Mouse (Mus musculus): Measurements from ENCODE around the gene Gm45062. TPM values are rescaled to one million over a fixed set of nuclear protein-coding genes. Genes with fewer than 3 reads are reported as not detected.

Gene Gm45062
- total RNA-seq, 1 experiment, result 1.5 TPM

GRCm38 (mm10) chr6:8373051-8373450 is 113.8 kb downstream of the Gm45062 start:
- Histone ChIP-seq H3K4me1 (ENCODE audit: control insufficient read depth in 2 of 2, insufficient read depth in 2 of 2, low read length in 2 of 2, poor library complexity in 1 of 2) (no peaks in the 10 kb centered on the region), H3K9me3 (ENCODE audit: control insufficient read depth, insufficient read depth, low read depth, low read length) (no peaks in the 10 kb centered on the region), H3K27ac (ENCODE audit: insufficient read depth, low read depth, low read length, poor library complexity, severe bottlenecking) (no peak overlapping the region), H3K9ac (ENCODE audit: insufficient read depth, low read depth, low read length, poor library complexity, severe bottlenecking) (no peak overlapping the region), H3K36me3 (ENCODE audit: control insufficient read depth, insufficient read depth, low read length, poor library complexity, severe bottlenecking) (no peaks in the 10 kb centered on the region), H3K4me3 (ENCODE audit: insufficient read depth in 1 of 2, low read depth in 1 of 2, low read length in 2 of 2, poor library complexity in 1 of 2, severe bottlenecking in 1 of 2) (no peak overlapping the region)
- no peak for DNase-seq (ENCODE audit: low read depth, low spot score)
- in situ Hi-C loops (cut with MboI; ENCODE audit: low sequenced_read_pairs in 2 of 2, unreplicated experiment in 2 of 2), result no loop called here
- TF ChIP-seq ZNF384 (IDR thresholded peaks at IDR 0.05; ENCODE audit: low read depth, low read length) (no peak), MAFK (IDR thresholded peaks at IDR 0.05; ENCODE audit: insufficient read depth, low read depth, low read length) (no peak), ZC3H11A (IDR thresholded peaks at IDR 0.05; ENCODE audit: borderline replicate concordance, low read depth, low read length) (no peak), HCFC1 (IDR thresholded peaks at IDR 0.05; ENCODE audit: borderline replicate concordance, insufficient read depth, low read length) (no peak), CHD2 (IDR thresholded peaks at IDR 0.05; ENCODE audit: low read depth, low read length) (no peak)

- Histone ChIP-seq H3K4me3 (ENCODE audit: insufficient read depth in 1 of 2, low read depth in 1 of 2, low read length in 2 of 2, poor library complexity in 1 of 2, severe bottlenecking in 1 of 2) (no peak overlapping the region), H3K27ac (ENCODE audit: insufficient read depth, low read depth, low read length, poor library complexity, severe bottlenecking) (no peak overlapping the region), H3K9me3 (ENCODE audit: control insufficient read depth, insufficient read depth, low read depth, low read length) (no peaks in the 10 kb centered on the region), H3K9ac (ENCODE audit: insufficient read depth, low read depth, low read length, poor library complexity, severe bottlenecking) (no peak overlapping the region), H3K4me1 (ENCODE audit: control insufficient read depth in 2 of 2, insufficient read depth in 2 of 2, low read length in 2 of 2, poor library complexity in 1 of 2) (no peaks in the 10 kb centered on the region), H3K36me3 (ENCODE audit: control insufficient read depth, insufficient read depth, low read length, poor library complexity, severe bottlenecking) (no peaks in the 10 kb centered on the region)
- in situ Hi-C loops (cut with MboI; ENCODE audit: low sequenced_read_pairs in 2 of 2, unreplicated experiment in 2 of 2), result no loop called here
- no peak for DNase-seq (ENCODE audit: low read depth, low spot score)
- TF ChIP-seq CHD2 (IDR thresholded peaks at IDR 0.05; ENCODE audit: low read depth, low read length) (no peak), ZC3H11A (IDR thresholded peaks at IDR 0.05; ENCODE audit: borderline replicate concordance, low read depth, low read length) (no peak)
Measured at GRCm38 (mm10) chr6:8373851-8374250, 114.6 kb downstream of the Gm45062 start.

- in situ Hi-C loops (cut with MboI; ENCODE audit: low sequenced_read_pairs in 2 of 2, unreplicated experiment in 2 of 2), result no loop called here
Measured at GRCm38 (mm10) chr6:8374290-8374689, 115.0 kb downstream of the Gm45062 start.

GRCm38 (mm10) chr6:8374712-8375111 is 115.5 kb downstream of the Gm45062 start:
- no peaks in the 10 kb centered on the region for H3K9me3 ChIP-seq (ENCODE audit: control insufficient read depth, insufficient read depth, low read depth, low read length)
- H3K4me3 ChIP-seq (ENCODE audit: insufficient read depth in 1 of 2, low read depth in 1 of 2, low read length in 2 of 2, poor library complexity in 1 of 2, severe bottlenecking in 1 of 2), result no peak overlapping the region
- TF ChIP-seq MAFK (IDR thresholded peaks at IDR 0.05; ENCODE audit: insufficient read depth, low read depth, low read length), result no peak
- TF ChIP-seq CHD2 (IDR thresholded peaks at IDR 0.05; ENCODE audit: low read depth, low read length), result no peak
- TF ChIP-seq ZC3H11A (IDR thresholded peaks at IDR 0.05; ENCODE audit: borderline replicate concordance, low read depth, low read length), result no peak
- no peak for TF ChIP-seq HCFC1 (IDR thresholded peaks at IDR 0.05; ENCODE audit: borderline replicate concordance, insufficient read depth, low read length)
- TF ChIP-seq ZNF384 (IDR thresholded peaks at IDR 0.05; ENCODE audit: low read depth, low read length), result no peak
- H3K9ac ChIP-seq (ENCODE audit: insufficient read depth, low read depth, low read length, poor library complexity, severe bottlenecking), result no peak overlapping the region
- DNase-seq (ENCODE audit: low read depth, low spot score), result no peak
- no peaks in the 10 kb centered on the region for H3K4me1 ChIP-seq (ENCODE audit: control insufficient read depth in 2 of 2, insufficient read depth in 2 of 2, low read length in 2 of 2, poor library complexity in 1 of 2)
- no peak overlapping the region for H3K27ac ChIP-seq (ENCODE audit: insufficient read depth, low read depth, low read length, poor library complexity, severe bottlenecking)
- in situ Hi-C loops (cut with MboI; ENCODE audit: low sequenced_read_pairs in 2 of 2, unreplicated experiment in 2 of 2), result no loop called here
- H3K36me3 ChIP-seq (ENCODE audit: control insufficient read depth, insufficient read depth, low read length, poor library complexity, severe bottlenecking), result no peaks in the 10 kb centered on the region

More at GRCm38 (mm10) chr6:8374290-8374689, 115.0 kb downstream of the Gm45062 start:
- no peak overlapping the region for H3K4me3 ChIP-seq (ENCODE audit: insufficient read depth in 1 of 2, low read depth in 1 of 2, low read length in 2 of 2, poor library complexity in 1 of 2, severe bottlenecking in 1 of 2)
- H3K27ac ChIP-seq (ENCODE audit: insufficient read depth, low read depth, low read length, poor library complexity, severe bottlenecking), result no peak overlapping the region
- H3K36me3 ChIP-seq (ENCODE audit: control insufficient read depth, insufficient read depth, low read length, poor library complexity, severe bottlenecking), result no peaks in the 10 kb centered on the region
- no peaks in the 10 kb centered on the region for H3K9me3 ChIP-seq (ENCODE audit: control insufficient read depth, insufficient read depth, low read depth, low read length)
- DNase-seq (ENCODE audit: low read depth, low spot score), result no peak
- no peaks in the 10 kb centered on the region for H3K4me1 ChIP-seq (ENCODE audit: control insufficient read depth in 2 of 2, insufficient read depth in 2 of 2, low read length in 2 of 2, poor library complexity in 1 of 2)
- TF ChIP-seq CHD2 (IDR thresholded peaks at IDR 0.05; ENCODE audit: low read depth, low read length), result no peak
- no peak for TF ChIP-seq HCFC1 (IDR thresholded peaks at IDR 0.05; ENCODE audit: borderline replicate concordance, insufficient read depth, low read length)
- TF ChIP-seq MAFK (IDR thresholded peaks at IDR 0.05; ENCODE audit: insufficient read depth, low read depth, low read length), result no peak
- no peak for TF ChIP-seq ZC3H11A (IDR thresholded peaks at IDR 0.05; ENCODE audit: borderline replicate concordance, low read depth, low read length)
- TF ChIP-seq ZNF384 (IDR thresholded peaks at IDR 0.05; ENCODE audit: low read depth, low read length), result no peak
- H3K9ac ChIP-seq (ENCODE audit: insufficient read depth, low read depth, low read length, poor library complexity, severe bottlenecking), result no peak overlapping the region

GRCm38 (mm10) chr6:8376351-8376750 is 117.1 kb downstream of the Gm45062 start:
- Histone ChIP-seq H3K36me3 (ENCODE audit: control insufficient read depth, insufficient read depth, low read length, poor library complexity, severe bottlenecking) (no peaks in the 10 kb centered on the region), H3K4me3 (ENCODE audit: insufficient read depth in 1 of 2, low read depth in 1 of 2, low read length in 2 of 2, poor library complexity in 1 of 2, severe bottlenecking in 1 of 2) (no peak overlapping the region), H3K4me1 (ENCODE audit: control insufficient read depth in 2 of 2, insufficient read depth in 2 of 2, low read length in 2 of 2, poor library complexity in 1 of 2) (no peaks in the 10 kb centered on the region), H3K9me3 (ENCODE audit: control insufficient read depth, insufficient read depth, low read depth, low read length) (no peaks in the 10 kb centered on the region), H3K27ac (ENCODE audit: insufficient read depth, low read depth, low read length, poor library complexity, severe bottlenecking) (no peak overlapping the region), H3K9ac (ENCODE audit: insufficient read depth, low read depth, low read length, poor library complexity, severe bottlenecking) (no peak overlapping the region)
- in situ Hi-C loops (cut with MboI; ENCODE audit: low sequenced_read_pairs in 2 of 2, unreplicated experiment in 2 of 2), result no loop called here
- no peak for DNase-seq (ENCODE audit: low read depth, low spot score)
- no peak for TF ChIP-seq CHD2 (IDR thresholded peaks at IDR 0.05; ENCODE audit: low read depth, low read length)
- TF ChIP-seq ZC3H11A (IDR thresholded peaks at IDR 0.05; ENCODE audit: borderline replicate concordance, low read depth, low read length), result no peak
- no peak for TF ChIP-seq HCFC1 (IDR thresholded peaks at IDR 0.05; ENCODE audit: borderline replicate concordance, insufficient read depth, low read length)
- no peak for TF ChIP-seq ZNF384 (IDR thresholded peaks at IDR 0.05; ENCODE audit: low read depth, low read length)
- no peak for TF ChIP-seq MAFK (IDR thresholded peaks at IDR 0.05; ENCODE audit: insufficient read depth, low read depth, low read length)
